Mouse (Mus musculus): ENCODE data around the gene Smad3. TPM values are rescaled to one million over a fixed set of nuclear protein-coding genes. Genes with fewer than 3 reads are reported as not detected.

Smad3 gene
- polyA plus RNA-seq, 1 experiment: 30.2 TPM

DNA sequence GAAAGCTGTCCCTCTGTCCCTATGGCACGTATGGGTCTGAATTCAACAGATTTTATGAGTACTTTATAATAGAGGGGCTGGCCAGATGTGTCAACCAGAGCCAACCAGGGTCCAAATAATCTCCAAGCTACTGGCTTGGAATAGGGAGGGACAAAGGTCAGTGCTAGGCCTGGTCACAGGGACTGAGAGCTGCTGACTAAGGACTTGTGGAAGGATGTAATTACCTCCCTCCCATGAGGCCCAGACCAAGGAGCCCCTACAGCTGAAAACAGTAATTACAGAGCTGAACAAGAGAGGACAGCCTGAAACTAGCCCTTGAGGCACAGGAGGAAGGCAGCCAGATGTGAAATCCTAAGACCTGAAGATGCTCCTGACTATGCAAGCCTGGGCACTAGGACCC, 89.2 kb downstream of the Smad3 start:
- no peak for TF ChIP-seq CTCF (IDR thresholded peaks at IDR 0.05; ENCODE audit: extremely low read depth, insufficient read depth, insufficient read length, insufficient replicate concordance)
- TF ChIP-seq POLR2A (IDR thresholded peaks at IDR 0.05; ENCODE audit: low read depth, low read length): no peak
- H3K4me1 ChIP-seq (ENCODE audit: control insufficient read depth, insufficient read depth, insufficient read length): no peaks in the 10 kb centered on the region
- H3K36me3 ChIP-seq (ENCODE audit: control insufficient read depth, insufficient read depth, low read length): peaks cover 10% of the 10 kb centered on the region
- H3K27ac ChIP-seq (ENCODE audit: insufficient read depth, low read length): no peak overlapping the region
- no peak for DNase-seq (ENCODE audit: low read depth in 1 of 2, low spot score in 2 of 2)
- WGBS: 92% methylated on average over 1 of the region's 1 CpGs
- no peaks in the 10 kb centered on the region for H3K27me3 ChIP-seq (ENCODE audit: control insufficient read depth, insufficient read depth, low read length)
- no peak overlapping the region for H3K4me3 ChIP-seq (ENCODE audit: extremely low read depth, insufficient read depth, insufficient read length)

DNA sequence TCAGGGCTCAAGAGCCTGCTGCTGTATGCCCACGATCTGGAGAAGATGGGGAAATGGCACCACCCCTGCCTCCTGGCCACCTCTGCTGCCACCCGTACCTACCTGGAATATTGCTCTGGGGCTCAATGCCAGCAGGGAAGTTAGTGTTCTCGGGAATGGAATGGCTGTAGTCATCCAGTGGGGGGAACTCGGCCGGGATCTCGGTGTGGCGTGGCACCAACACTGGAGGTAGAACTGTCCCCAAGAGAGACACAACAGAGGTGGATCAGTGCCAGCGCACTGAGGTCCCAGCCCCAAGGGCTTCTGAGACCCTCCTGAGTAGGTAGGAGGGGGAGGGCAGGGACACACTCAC, 90.4 kb downstream of the Smad3 start:
- H3K36me3 ChIP-seq (ENCODE audit: control insufficient read depth, insufficient read depth, low read length): peaks cover 12% of the 10 kb centered on the region
- DNase-seq (ENCODE audit: low read depth in 1 of 2, low spot score in 2 of 2): no peak
- H3K27me3 ChIP-seq (ENCODE audit: control insufficient read depth, insufficient read depth, low read length): no peaks in the 10 kb centered on the region
- no peaks in the 10 kb centered on the region for H3K4me1 ChIP-seq (ENCODE audit: control insufficient read depth, insufficient read depth, insufficient read length)
- H3K27ac ChIP-seq (ENCODE audit: insufficient read depth, low read length): no peak overlapping the region
- 85% methylated on average over 8 of the region's 8 CpGs for WGBS
- no peak overlapping the region for H3K4me3 ChIP-seq (ENCODE audit: extremely low read depth, insufficient read depth, insufficient read length)
- TF ChIP-seq CTCF (IDR thresholded peaks at IDR 0.05; ENCODE audit: extremely low read depth, insufficient read depth, insufficient read length, insufficient replicate concordance): no peak

DNA sequence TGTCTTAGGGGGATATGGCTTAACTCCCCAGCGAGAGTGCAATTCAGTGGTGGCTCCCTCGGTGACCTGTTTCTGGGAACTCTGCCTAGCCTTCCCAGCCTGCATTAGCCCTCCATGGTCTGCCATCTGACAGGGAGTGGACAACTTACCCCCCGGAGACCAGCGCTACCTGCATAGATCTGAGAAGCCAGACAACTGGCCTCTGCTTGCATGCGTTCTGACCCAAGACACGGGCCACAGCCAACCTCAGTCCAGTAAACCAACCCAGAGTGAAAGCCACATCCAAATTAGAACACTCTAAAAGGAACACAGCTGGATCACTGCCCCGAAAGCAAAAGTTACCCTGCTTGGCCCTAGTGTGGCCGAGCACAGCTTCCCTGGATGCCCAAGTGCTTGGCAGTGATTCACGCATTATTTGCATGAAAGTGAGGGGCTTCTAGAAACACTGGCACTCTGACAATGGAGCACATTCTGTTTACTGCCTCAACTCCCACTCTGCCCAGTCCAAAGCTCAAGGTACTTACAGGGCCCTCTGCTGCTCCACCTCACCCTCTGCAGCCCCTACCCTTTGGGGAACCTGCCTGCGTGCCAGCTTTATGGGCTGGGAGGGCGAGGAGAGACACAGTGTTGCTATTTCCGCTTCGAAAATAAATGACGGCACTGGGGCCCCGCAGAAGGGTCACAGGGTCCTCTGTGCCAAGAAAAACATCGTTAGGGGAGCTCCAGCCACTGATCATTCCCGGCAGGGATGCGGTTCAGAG, 91.0 kb downstream of the Smad3 start:
- Histone ChIP-seq H3K36me3 (ENCODE audit: control insufficient read depth, insufficient read depth, low read length) (peaks cover 12% of the 10 kb centered on the region), H3K27me3 (ENCODE audit: control insufficient read depth, insufficient read depth, low read length) (no peaks in the 10 kb centered on the region), H3K4me3 (ENCODE audit: extremely low read depth, insufficient read depth, insufficient read length) (no peak overlapping the region), H3K27ac (ENCODE audit: insufficient read depth, low read length) (no peak overlapping the region; the same call in 1 of the 2 replicates), H3K4me1 (ENCODE audit: control insufficient read depth, insufficient read depth, insufficient read length) (no peaks in the 10 kb centered on the region)
- no peak for DNase-seq (ENCODE audit: low read depth in 1 of 2, low spot score in 2 of 2)
- TF ChIP-seq CTCF (IDR thresholded peaks at IDR 0.05; ENCODE audit: extremely low read depth, insufficient read depth, insufficient read length, insufficient replicate concordance) (no peak), POLR2A (IDR thresholded peaks at IDR 0.05; ENCODE audit: low read depth, low read length) (no peak)
- 89% methylated on average over 18 of the region's 18 CpGs for WGBS

DNA sequence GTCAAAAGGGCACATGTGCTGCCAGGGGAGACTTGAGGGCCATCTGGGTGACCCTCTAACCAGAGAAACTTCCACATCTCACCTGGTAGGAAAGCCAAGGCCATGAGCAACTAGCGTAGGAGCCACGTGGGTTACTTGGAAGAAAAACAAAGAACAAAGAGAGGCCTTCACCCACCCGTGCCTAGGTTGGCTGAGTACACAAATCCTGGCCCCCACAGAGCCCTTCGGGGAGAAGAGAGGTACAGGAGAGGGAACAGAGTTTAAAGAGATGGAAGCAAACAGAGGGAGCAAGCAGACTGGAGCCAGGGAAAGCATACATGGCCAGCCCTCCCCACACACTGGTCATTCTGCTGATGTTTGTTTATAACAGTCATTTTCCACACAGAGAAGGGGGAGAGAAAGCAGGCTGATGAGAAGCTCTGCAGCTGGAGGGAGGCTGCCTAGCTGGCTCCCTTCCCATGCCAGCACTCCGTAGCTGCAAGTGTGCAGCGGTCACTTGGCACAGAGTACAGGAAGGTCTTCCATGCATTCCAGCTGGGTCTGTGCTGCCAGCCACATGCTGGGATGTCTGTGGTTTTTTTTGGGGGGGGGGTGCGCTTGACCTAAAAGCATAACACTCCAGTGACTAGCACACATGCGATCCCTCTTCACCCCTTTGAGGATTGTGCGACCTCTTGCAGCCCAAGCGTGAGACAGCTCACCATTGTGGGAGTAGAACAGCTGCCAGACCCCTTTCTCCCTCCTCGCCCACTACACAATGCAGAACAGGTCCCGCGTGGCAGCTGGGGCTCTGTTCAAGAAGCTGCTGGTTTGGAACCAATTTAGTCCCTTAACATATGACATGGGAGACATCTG, 92.8 kb downstream of the Smad3 start:
- Histone ChIP-seq H3K4me3 (ENCODE audit: extremely low read depth, insufficient read depth, insufficient read length) (no peak overlapping the region), H3K27me3 (ENCODE audit: control insufficient read depth, insufficient read depth, low read length) (no peaks in the 10 kb centered on the region), H3K36me3 (ENCODE audit: control insufficient read depth, insufficient read depth, low read length) (peaks cover 12% of the 10 kb centered on the region), H3K4me1 (ENCODE audit: control insufficient read depth, insufficient read depth, insufficient read length) (no peaks in the 10 kb centered on the region), H3K27ac (ENCODE audit: insufficient read depth, low read length) (no peak overlapping the region)
- DNase-seq (ENCODE audit: low read depth in 1 of 2, low spot score in 2 of 2): no peak
- WGBS: 79% methylated on average over 13 of the region's 13 CpGs
- TF ChIP-seq CTCF (IDR thresholded peaks at IDR 0.05; ENCODE audit: extremely low read depth, insufficient read depth, insufficient read length, insufficient replicate concordance): no peak
- no peak for TF ChIP-seq POLR2A (IDR thresholded peaks at IDR 0.05; ENCODE audit: low read depth, low read length)

DNA sequence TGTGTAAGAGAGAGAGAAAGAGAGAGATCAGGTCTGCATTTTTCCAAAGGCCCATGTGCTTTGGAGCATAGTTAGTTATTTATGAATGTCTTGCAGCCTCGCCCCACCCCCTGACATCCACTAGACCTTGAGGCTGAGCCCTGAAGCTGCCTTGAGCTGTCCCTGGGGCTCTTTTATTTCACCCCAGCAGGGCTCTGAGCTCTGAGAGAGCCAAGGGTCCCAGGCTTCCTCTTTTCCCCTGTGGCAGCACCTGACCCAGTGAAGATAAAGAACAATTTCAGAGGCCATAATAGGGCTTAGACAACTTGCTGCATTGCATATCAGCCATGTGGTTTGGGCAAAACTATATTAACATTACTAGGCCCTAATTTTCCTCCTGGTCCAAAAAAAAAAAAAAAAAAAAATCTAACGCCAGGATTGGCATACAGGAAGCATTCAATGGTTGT, 93.5 kb downstream of the Smad3 start:
- H3K27ac ChIP-seq (ENCODE audit: insufficient read depth, low read length): no peak overlapping the region

DNA sequence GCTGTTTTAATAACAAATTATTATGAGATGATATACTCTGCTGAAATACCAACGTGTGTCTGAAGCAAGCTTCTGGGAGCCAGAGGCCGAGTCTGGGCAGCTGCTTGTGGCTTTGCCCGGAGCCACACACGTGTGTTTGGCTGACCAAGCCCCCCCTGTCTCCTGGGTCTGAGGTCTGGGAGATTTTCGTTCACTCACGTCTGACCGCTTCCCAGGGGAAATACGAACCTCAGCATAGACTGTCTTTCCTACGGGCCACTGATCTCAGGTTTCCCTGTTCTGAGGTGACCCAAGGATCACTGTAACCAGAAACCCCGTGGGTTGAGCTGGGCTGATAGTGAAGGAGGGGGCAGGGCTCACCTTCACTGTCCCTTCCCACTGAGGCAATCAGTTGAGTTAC, 94.6 kb downstream of the Smad3 start:
- WGBS: 87% methylated on average over 10 of the region's 10 CpGs
- no peak for DNase-seq (ENCODE audit: low read depth in 1 of 2, low spot score in 2 of 2)
- no peak overlapping the region for H3K27ac ChIP-seq (ENCODE audit: insufficient read depth, low read length)
- no peak overlapping the region for H3K4me3 ChIP-seq (ENCODE audit: extremely low read depth, insufficient read depth, insufficient read length)
- no peaks in the 10 kb centered on the region for H3K27me3 ChIP-seq (ENCODE audit: control insufficient read depth, insufficient read depth, low read length)
- no peak for TF ChIP-seq CTCF (IDR thresholded peaks at IDR 0.05; ENCODE audit: extremely low read depth, insufficient read depth, insufficient read length, insufficient replicate concordance)
- TF ChIP-seq POLR2A (IDR thresholded peaks at IDR 0.05; ENCODE audit: low read depth, low read length): no peak
- H3K36me3 ChIP-seq (ENCODE audit: control insufficient read depth, insufficient read depth, low read length): peaks cover 13% of the 10 kb centered on the region
- H3K4me1 ChIP-seq (ENCODE audit: control insufficient read depth, insufficient read depth, insufficient read length): no peaks in the 10 kb centered on the region

More for the DNA sequence above, 93.5 kb downstream of the Smad3 start:
- Histone ChIP-seq H3K4me1 (ENCODE audit: control insufficient read depth, insufficient read depth, insufficient read length) (no peaks in the 10 kb centered on the region), H3K36me3 (ENCODE audit: control insufficient read depth, insufficient read depth, low read length) (peaks cover 13% of the 10 kb centered on the region), H3K27me3 (ENCODE audit: control insufficient read depth, insufficient read depth, low read length) (no peaks in the 10 kb centered on the region), H3K4me3 (ENCODE audit: extremely low read depth, insufficient read depth, insufficient read length) (no peak overlapping the region)
- no peak for TF ChIP-seq POLR2A (IDR thresholded peaks at IDR 0.05; ENCODE audit: low read depth, low read length)
- no peak for TF ChIP-seq CTCF (IDR thresholded peaks at IDR 0.05; ENCODE audit: extremely low read depth, insufficient read depth, insufficient read length, insufficient replicate concordance)
- 65% methylated on average over 2 of the region's 2 CpGs for WGBS
- DNase-seq (ENCODE audit: low read depth in 1 of 2, low spot score in 2 of 2): no peak

Measured in spleen, adult 2 months (tissue).